Mouse (Mus musculus) midbrain, postnatal 0 days (tissue): ENCODE data around the gene Ppp1r12a. TPM values are rescaled to one million over a fixed set of nuclear protein-coding genes. Genes with fewer than 3 reads are reported as not detected.

Experiments used
- ATAC-seq: fragments of 200-750 bp; cut with Nextera tagmentation; 2 replicates; pipeline ENCODE4 v1.8.0; 2017; ENCODE audit warnings: moderate number of reproducible peaks, mild to moderate bottlenecking, moderate TSS enrichment, moderate library complexity; ENCODE audit not compliant: low FRiP score
- DNase-seq: peaks from one replicate; pipeline ENCODE4 v3.0.0-alpha.2; 2015; ENCODE audit warnings: low spot score
- H3K27ac ChIP-seq: fragments of 300-500 bp; sonication (generic); 2 replicates; pipeline ENCODE4 v1.5.1; 2014; ENCODE audit warnings: low read depth, mild to moderate bottlenecking, low read length, mixed read lengths
- H3K27me3 ChIP-seq: fragments of 300-500 bp; sonication (generic); 2 replicates; pipeline ENCODE4 v1.6.1; 2014; ENCODE audit warnings: low read length, control low read depth, mixed read lengths; ENCODE audit not compliant: insufficient read depth
- H3K36me3 ChIP-seq: fragments of 300-500 bp; sonication (generic); 2 replicates; pipeline ENCODE4 v1.6.1; 2014; ENCODE audit warnings: low read length, control low read depth, mixed read lengths; ENCODE audit not compliant: insufficient read depth
- H3K4me1 ChIP-seq: fragments of 300-500 bp; sonication (generic); 2 replicates; pipeline ENCODE4 v1.6.1; 2014; ENCODE audit warnings: mild to moderate bottlenecking, control low read depth, antibody characterized with exemption, low read length, mixed read lengths; ENCODE audit not compliant: insufficient read depth
- H3K4me2 ChIP-seq: fragments of 300-500 bp; sonication (generic); 2 replicates; pipeline ENCODE4 v1.6.1; 2014; ENCODE audit warnings: low read depth, mild to moderate bottlenecking, low read length, mixed read lengths; ENCODE audit not compliant: poor library complexity, severe bottlenecking
- H3K4me3 ChIP-seq: fragments of 300-500 bp; sonication (generic); 2 replicates; pipeline ENCODE4 v1.5.1; 2014; ENCODE audit warnings: low read depth, mild to moderate bottlenecking, low read length, moderate library complexity
- H3K9ac ChIP-seq: fragments of 300-500 bp; sonication (generic); replicated peaks from 2 replicates; pipeline ENCODE4 v1.6.1; 2014; ENCODE audit warnings: mild to moderate bottlenecking, low read length, moderate library complexity, mixed read lengths; ENCODE audit not compliant: poor library complexity, severe bottlenecking
- H3K9me3 ChIP-seq: fragments of 300-500 bp; sonication (generic); 2 replicates; pipeline ENCODE4 v1.6.1; 2016; ENCODE audit warnings: low read length, control low read depth
- CTCF ChIP-seq: IDR thresholded peaks from 2 replicates; pipeline ENCODE4 v1.5.1; 2016; ENCODE audit warnings: antibody characterized with exemption, mild to moderate bottlenecking
- WGBS: fragments of 180-500 bp; shearing (Covaris S2); extraction: QIAGEN DNeasy Blood & Tissue Kit; methylation state at CpG from one replicate; pipeline ENCODE4 v1.1.7; 2014; 5-methylcytosine and 5-hydroxymethylcytosine counted together
- polyA plus RNA-seq: library from polyadenylated mRNA; unstranded; fragments of >200 nt; fragmentation: Nextera tagmentation; extraction: Ambion mirVana; gene quantifications from 2 replicates; pipeline ENCODE4 v1.2.1, GENCODE M21; 2015
- total RNA-seq: library from RNA; depleted of rRNA; stranded (reverse); fragments of >200 nt; gene quantifications from 2 replicates; pipeline ENCODE4 v1.2.3, GENCODE M21; 2014

Ppp1r12a gene
- total and polyA plus RNA-seq, 2 experiments from 2014 or later: 52.0 to 71.7 TPM

DNA sequence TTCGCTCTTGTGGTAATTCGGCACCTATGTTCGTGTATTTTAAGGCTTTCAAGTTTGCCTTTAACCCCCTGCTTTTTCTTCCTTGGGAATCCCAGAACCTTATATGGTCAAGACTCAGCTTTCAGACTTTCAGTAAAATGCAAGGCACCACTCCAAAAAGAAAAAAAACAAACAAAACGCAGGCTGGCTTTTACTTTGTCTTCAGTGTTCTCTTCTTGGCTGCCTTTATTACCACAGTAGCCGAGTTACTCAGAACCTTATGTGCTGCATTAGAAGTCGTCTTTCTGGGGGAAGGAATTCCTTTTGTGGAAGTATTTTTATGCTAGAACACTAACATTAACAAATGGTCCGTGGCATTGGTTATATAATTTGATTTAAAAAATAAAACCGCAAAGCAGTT lies 22.8 kb downstream of the Ppp1r12a start:
- no peak overlapping the region for H3K27ac ChIP-seq
- DNase-seq: peak; percentile 12
- H3K4me3 ChIP-seq: no peak overlapping the region
- no peak for ATAC-seq
- no peak for TF ChIP-seq CTCF
- no peaks in the 10 kb centered on the region for H3K9me3 ChIP-seq
- 73% methylated on average over 8 of the region's 8 CpGs for WGBS
- no peaks in the 10 kb centered on the region for H3K36me3 ChIP-seq
- 0 out of 2 replicates have a peak, but pooled peaks cover under 1% of the 10 kb centered on the region for H3K4me1 ChIP-seq
- no peaks in the 10 kb centered on the region for H3K27me3 ChIP-seq
- H3K9ac ChIP-seq: no peak overlapping the region
- H3K4me2 ChIP-seq: no peak overlapping the region

DNA sequence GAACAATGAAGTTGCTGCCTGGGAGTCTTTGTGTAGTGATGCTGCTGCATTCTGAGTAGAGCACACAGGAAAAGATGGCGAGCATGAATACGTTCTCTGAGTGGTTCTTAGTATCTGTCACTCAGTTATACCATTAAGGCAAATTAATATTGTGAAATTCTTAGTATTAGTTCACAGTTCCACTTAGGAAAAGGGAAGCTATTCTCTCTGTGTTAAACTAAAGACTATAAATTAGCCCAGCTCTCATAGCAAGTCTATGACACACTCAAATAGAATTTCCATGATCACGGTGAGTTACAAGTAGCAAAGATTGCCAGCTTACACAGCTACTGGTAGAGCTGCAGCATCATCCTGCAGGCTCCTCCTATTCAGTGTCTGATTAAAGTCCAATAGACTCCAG lies 23.3 kb downstream of the Ppp1r12a start:
- Histone ChIP-seq H3K9ac (no peak overlapping the region), H3K9me3 (no peaks in the 10 kb centered on the region), H3K4me2 (no peak overlapping the region), H3K27ac (no peak overlapping the region), H3K4me1 (no peaks in the 10 kb centered on the region), H3K36me3 (no peaks in the 10 kb centered on the region), H3K27me3 (no peaks in the 10 kb centered on the region), H3K4me3 (no peak overlapping the region)
- ATAC-seq: no peak
- no peak for TF ChIP-seq CTCF
- no peak for DNase-seq
- 83% methylated on average over 3 of the region's 3 CpGs for WGBS

DNA sequence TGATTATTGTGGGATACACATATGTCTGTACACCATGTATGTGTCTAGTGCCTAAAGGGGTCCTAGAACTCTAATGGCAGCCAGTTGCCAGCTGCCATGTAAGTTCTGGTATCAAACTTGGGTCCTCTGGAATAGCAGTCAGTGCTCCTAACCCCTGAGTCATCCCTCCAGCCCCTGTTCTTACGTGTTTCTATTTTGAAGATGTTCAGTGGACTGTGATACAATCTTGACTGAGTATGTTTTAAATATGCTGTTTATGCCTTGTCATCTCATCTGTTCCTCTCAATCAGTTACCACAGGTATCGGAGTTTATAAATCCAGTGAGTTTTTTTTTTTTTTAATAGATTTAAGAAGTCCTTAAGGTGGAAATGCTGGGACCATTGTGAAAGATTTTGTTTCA lies 27.3 kb downstream of the Ppp1r12a start:
- Histone ChIP-seq H3K27me3 (no peaks in the 10 kb centered on the region), H3K36me3 (no peaks in the 10 kb centered on the region), H3K4me3 (no peak overlapping the region), H3K9ac (no peak overlapping the region), H3K9me3 (no peaks in the 10 kb centered on the region), H3K4me1 (no peaks in the 10 kb centered on the region), H3K4me2 (no peak overlapping the region), H3K27ac (no peak overlapping the region)
- ATAC-seq: no peak
- WGBS: 88% methylated on average over 2 of the region's 2 CpGs
- no peak for DNase-seq
- no peak for TF ChIP-seq CTCF

DNA sequence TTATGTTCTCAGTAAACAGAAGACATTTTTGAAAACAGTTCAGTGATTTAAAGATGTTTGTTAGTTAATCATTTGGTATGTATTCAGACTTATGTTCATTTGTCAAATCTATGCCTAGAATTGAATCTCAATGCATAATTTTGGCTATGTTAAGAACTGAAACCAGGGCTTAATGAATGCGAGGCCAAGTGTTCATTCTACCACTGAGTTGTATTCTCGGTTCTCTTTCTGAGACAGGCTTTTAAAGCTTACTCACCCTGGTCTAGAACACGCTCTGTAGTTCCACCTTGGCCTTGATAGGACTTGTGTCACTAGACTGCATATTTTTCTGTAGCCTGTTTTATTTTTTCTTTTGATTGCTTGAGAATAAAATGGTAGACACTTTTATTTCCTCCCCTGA lies 28.0 kb downstream of the Ppp1r12a start:
- no peak for ATAC-seq
- Histone ChIP-seq H3K27me3 (no peaks in the 10 kb centered on the region), H3K9me3 (no peaks in the 10 kb centered on the region), H3K4me1 (no peaks in the 10 kb centered on the region), H3K9ac (no peak overlapping the region), H3K27ac (no peak overlapping the region), H3K36me3 (no peaks in the 10 kb centered on the region), H3K4me2 (no peak overlapping the region), H3K4me3 (no peak overlapping the region)
- no peak for DNase-seq
- TF ChIP-seq CTCF: no peak
- WGBS: 88% methylated on average over 3 of the region's 3 CpGs

DNA sequence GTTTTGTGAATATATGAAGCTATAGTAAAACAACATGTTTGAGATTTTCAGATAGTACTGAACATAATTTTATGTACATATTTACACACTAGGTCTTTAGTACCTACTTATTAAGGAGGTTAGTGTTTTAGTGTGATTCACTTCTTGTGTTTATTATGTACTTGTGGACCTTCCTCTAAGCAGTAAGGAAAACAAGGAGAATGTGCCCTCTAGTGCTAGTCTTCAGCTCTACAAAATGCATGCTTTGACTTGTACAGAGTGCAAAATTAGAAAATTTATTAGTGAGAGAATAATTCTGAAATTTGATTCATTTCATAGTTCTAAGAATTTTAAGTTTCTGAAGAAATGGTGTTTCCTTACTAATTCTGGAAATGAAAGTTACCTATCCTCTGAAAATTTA lies 28.6 kb downstream of the Ppp1r12a start:
- no peak overlapping the region for H3K9ac ChIP-seq
- H3K27me3 ChIP-seq: no peaks in the 10 kb centered on the region
- no peaks in the 10 kb centered on the region for H3K36me3 ChIP-seq
- peak; percentile 62 for TF ChIP-seq CTCF
- no peak overlapping the region for H3K4me3 ChIP-seq
- no peak overlapping the region for H3K4me2 ChIP-seq
- H3K9me3 ChIP-seq: no peaks in the 10 kb centered on the region
- H3K4me1 ChIP-seq: no peaks in the 10 kb centered on the region
- DNase-seq (peak; percentile 34), ATAC-seq (no peak)
- H3K27ac ChIP-seq: no peak overlapping the region

DNA sequence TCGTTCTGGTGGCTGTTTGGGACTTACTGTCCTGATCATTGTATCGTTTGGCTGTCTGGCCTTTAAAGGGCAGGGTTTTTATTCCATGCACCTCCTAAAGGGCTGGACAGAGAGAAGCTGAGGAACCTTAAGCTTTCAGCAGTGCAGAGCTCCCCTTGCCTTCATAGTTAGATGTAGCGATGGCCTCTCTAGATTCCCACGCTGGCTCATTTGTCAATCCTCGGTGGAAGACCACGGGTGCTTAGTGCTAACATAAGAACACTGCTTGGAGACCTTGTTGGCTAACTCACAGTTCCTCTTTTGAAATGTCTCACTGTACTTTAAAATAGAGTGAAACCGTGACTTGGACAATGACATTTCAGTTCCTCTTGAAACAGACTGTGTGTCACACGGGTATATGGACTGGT lies 29.4 kb downstream of the Ppp1r12a start:
- no peak overlapping the region for H3K4me3 ChIP-seq
- H3K9ac ChIP-seq: no peak overlapping the region
- TF ChIP-seq CTCF: no peak
- ATAC-seq (no peak), DNase-seq (peak; percentile 22)
- no peaks in the 10 kb centered on the region for H3K4me1 ChIP-seq
- H3K9me3 ChIP-seq: no peaks in the 10 kb centered on the region
- no peak overlapping the region for H3K4me2 ChIP-seq
- no peaks in the 10 kb centered on the region for H3K36me3 ChIP-seq
- 57% methylated on average over 8 of the region's 8 CpGs for WGBS
- no peak overlapping the region for H3K27ac ChIP-seq
- H3K27me3 ChIP-seq: no peaks in the 10 kb centered on the region

DNA sequence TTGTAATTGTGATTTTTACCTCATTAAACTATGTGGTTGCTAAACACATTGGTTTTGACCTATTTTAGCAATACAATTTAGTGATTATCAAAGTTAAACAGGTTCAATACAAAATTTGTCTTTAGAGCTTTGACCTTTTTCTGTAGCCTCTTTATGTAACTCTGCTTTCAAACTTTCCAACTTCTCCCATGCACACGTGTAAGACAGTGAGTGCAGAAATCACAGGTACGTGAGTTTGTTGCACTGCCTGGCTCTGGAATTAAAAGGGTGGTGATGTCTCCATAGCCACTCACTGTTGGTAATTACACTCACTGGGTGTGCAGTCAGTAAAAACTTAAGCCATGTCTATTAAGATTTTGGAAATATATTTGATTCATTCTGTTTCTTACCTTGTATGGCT lies 30.3 kb downstream of the Ppp1r12a start:
- Histone ChIP-seq H3K4me1 (no peaks in the 10 kb centered on the region), H3K9me3 (no peaks in the 10 kb centered on the region), H3K4me2 (no peak overlapping the region), H3K9ac (no peak overlapping the region), H3K27me3 (no peaks in the 10 kb centered on the region), H3K27ac (no peak overlapping the region), H3K36me3 (no peaks in the 10 kb centered on the region), H3K4me3 (no peak overlapping the region)
- DNase-seq (no peak), ATAC-seq (no peak)
- WGBS: 51% methylated on average over 2 of the region's 2 CpGs
- TF ChIP-seq CTCF: no peak
